ENCODE assay signal across 16 mouse cellular contexts in genomic region chr7:75309570-75309969, GRCm38 (mm10). TPM values are rescaled to one million over a fixed set of nuclear protein-coding genes. Genes with fewer than 3 reads are reported as not detected.
DNase-seq lines count a peak whose midpoint lies in the region; ATAC-seq and TF ChIP-seq lines count a peak whose summit lies in the region.
"Had no signal": no experiment of that assay in that cellular context is flagged by ENCODE, and none has a peak within 500 bp of the region (broad histone marks: within the 10 kb centered on the region; RNA-seq: fewer than 3 reads in every experiment).

No protein-coding gene starts in this region.

- H3K27me3 ChIP-seq in forebrain, embryonic 13.5 days = peaks cover 54% of the 10 kb centered on the region
- H3K27me3 ChIP-seq in forebrain, embryonic 11.5 days (ENCODE audit: control insufficient read depth, insufficient read depth, low read length) = peaks cover 25% of the 10 kb centered on the region; the same call in 1 of the 2 replicates
- peaks cover 54% of the 10 kb centered on the region for H3K27me3 ChIP-seq in midbrain, embryonic 12.5 days
- H3K27me3 ChIP-seq in midbrain, embryonic 16.5 days (ENCODE audit: control insufficient read depth, insufficient read depth, low read depth, low read length) = peaks cover 18% of the 10 kb centered on the region
- no peaks in the 10 kb centered on the region for H3K27me3 ChIP-seq in hindbrain, postnatal 0 days (ENCODE audit: insufficient read depth, low read length)
- H3K27me3 ChIP-seq in neural tube, embryonic 15.5 days (replicated peaks) = peaks cover 13% of the 10 kb centered on the region

- no peak for ATAC-seq in forebrain, embryonic 13.5 days
- no peak for ATAC-seq in forebrain, embryonic 11.5 days (replicated peaks; ENCODE audit: low FRiP score)
- ATAC-seq in midbrain, embryonic 12.5 days (ENCODE audit: low FRiP score, low read depth) = no peak
- ATAC-seq in midbrain, embryonic 16.5 days = no peak
- no peak for ATAC-seq in hindbrain, postnatal 0 days
- ATAC-seq in neural tube, embryonic 15.5 days (ENCODE audit: low FRiP score) = no peak
- ATAC-seq: liver, postnatal 0 days had no signal

- H3K4me1 ChIP-seq in forebrain, embryonic 13.5 days = peaks cover 16% of the 10 kb centered on the region
- peaks cover 4% of the 10 kb centered on the region for H3K4me1 ChIP-seq in forebrain, embryonic 11.5 days (replicated peaks; ENCODE audit: control insufficient read depth, insufficient read depth, low read length)
- H3K4me1 ChIP-seq in midbrain, embryonic 12.5 days = peaks cover 15% of the 10 kb centered on the region; the same call in 1 of the 2 replicates
- peaks cover 11% of the 10 kb centered on the region for H3K4me1 ChIP-seq in midbrain, embryonic 16.5 days (ENCODE audit: control insufficient read depth, insufficient read depth, low read length)
- no peaks in the 10 kb centered on the region; the same call in 1 of the 2 replicates for H3K4me1 ChIP-seq in hindbrain, postnatal 0 days (ENCODE audit: insufficient read depth, low read length)
- peaks cover 19% of the 10 kb centered on the region for H3K4me1 ChIP-seq in neural tube, embryonic 15.5 days

- peak overlapping the region; percentile 97; the same call in 1 of the 2 replicates for H3K4me2 ChIP-seq in forebrain, embryonic 13.5 days
- H3K4me2 ChIP-seq in forebrain, embryonic 11.5 days (ENCODE audit: low read depth, low read length, severe bottlenecking) = no peak overlapping the region
- peak overlapping the region; percentile 92; the same call in 1 of the 2 replicates for H3K4me2 ChIP-seq in midbrain, embryonic 12.5 days (replicated peaks)
- no peak overlapping the region for H3K4me2 ChIP-seq in midbrain, embryonic 16.5 days (ENCODE audit: low read length)
- peak overlapping the region; percentile 97; the same call in 1 of the 2 replicates for H3K4me2 ChIP-seq in hindbrain, postnatal 0 days (ENCODE audit: low read depth, low read length)
- H3K4me2 ChIP-seq in neural tube, embryonic 15.5 days = peak overlapping the region; percentile 97; the same call in 1 of the 2 replicates

- H3K9me3 ChIP-seq in forebrain, embryonic 13.5 days (replicated peaks) = no peaks in the 10 kb centered on the region
- H3K9me3 ChIP-seq in forebrain, embryonic 11.5 days (ENCODE audit: control insufficient read depth, low read length) = no peaks in the 10 kb centered on the region
- H3K9me3 ChIP-seq in midbrain, embryonic 12.5 days = no peaks in the 10 kb centered on the region
- no peaks in the 10 kb centered on the region for H3K9me3 ChIP-seq in midbrain, embryonic 16.5 days (replicated peaks; ENCODE audit: control insufficient read depth, low read length, poor library complexity, severe bottlenecking)
- H3K9me3 ChIP-seq in hindbrain, postnatal 0 days (ENCODE audit: low read length) = no peaks in the 10 kb centered on the region
- no peaks in the 10 kb centered on the region for H3K9me3 ChIP-seq in neural tube, embryonic 15.5 days (replicated peaks)
- H3K9me3 ChIP-seq: limb, embryonic 10.5 days had no signal

- 70% methylated on average over 8 of the region's 8 CpGs for whole genome bisulfite sequencing in forebrain, embryonic 13.5 days
- 74% methylated on average over 8 of the region's 8 CpGs for WGBS in forebrain, embryonic 11.5 days
- WGBS in midbrain, embryonic 12.5 days = 70% methylated on average over 8 of the region's 8 CpGs
- 72% methylated on average over 8 of the region's 8 CpGs for WGBS in midbrain, embryonic 16.5 days
- WGBS in hindbrain, postnatal 0 days = 85% methylated on average over 8 of the region's 8 CpGs
- WGBS in neural tube, embryonic 15.5 days = 77% methylated on average over 8 of the region's 8 CpGs

- H3K4me3 ChIP-seq in forebrain, embryonic 13.5 days = no peak overlapping the region
- H3K4me3 ChIP-seq in forebrain, embryonic 11.5 days (ENCODE audit: low read depth, low read length) = no peak overlapping the region
- no peak overlapping the region for H3K4me3 ChIP-seq in midbrain, embryonic 12.5 days
- no peak overlapping the region for H3K4me3 ChIP-seq in midbrain, embryonic 16.5 days (ENCODE audit: low read depth, low read length)
- H3K4me3 ChIP-seq in hindbrain, postnatal 0 days (ENCODE audit: low read length) = no peak overlapping the region
- H3K4me3 ChIP-seq in neural tube, embryonic 15.5 days (replicated peaks) = peak overlapping the region; percentile 55; the same call in 1 of the 2 replicates

- TF ChIP-seq CTCF in hindbrain, postnatal 0 days (IDR thresholded peaks at IDR 0.05; ENCODE audit: low read depth) = no peak

- no peak overlapping the region for H3K27ac ChIP-seq in forebrain, embryonic 13.5 days
- H3K27ac ChIP-seq in forebrain, embryonic 11.5 days (ENCODE audit: low read depth, low read length) = no peak overlapping the region
- no peak overlapping the region for H3K27ac ChIP-seq in midbrain, embryonic 12.5 days (replicated peaks)
- no peak overlapping the region for H3K27ac ChIP-seq in midbrain, embryonic 16.5 days (ENCODE audit: low read length)
- no peak overlapping the region for H3K27ac ChIP-seq in hindbrain, postnatal 0 days
- H3K27ac ChIP-seq in neural tube, embryonic 15.5 days (replicated peaks) = no peak overlapping the region
- H3K27ac ChIP-seq: limb, embryonic 10.5 days had no signal

- no peak for DNase-seq in forebrain, embryonic 11.5 days (ENCODE audit: low spot score)
- no peak for DNase-seq in hindbrain, postnatal 0 days (ENCODE audit: low spot score)
- DNase-seq in thymus, postnatal 36 days = no peak
- DNase-seq: gastrocnemius, postnatal 25 days; kidney, adult 9 months; liver, postnatal 0 days; lung, postnatal 10 days; spleen, adult 18-20 months had no signal

- no peak overlapping the region for H3K9ac ChIP-seq in forebrain, embryonic 13.5 days
- no peak overlapping the region for H3K9ac ChIP-seq in forebrain, embryonic 11.5 days (ENCODE audit: low read length)
- no peak overlapping the region for H3K9ac ChIP-seq in midbrain, embryonic 12.5 days (replicated peaks)
- no peak overlapping the region for H3K9ac ChIP-seq in midbrain, embryonic 16.5 days (ENCODE audit: low read depth, low read length)
- no peak overlapping the region for H3K9ac ChIP-seq in hindbrain, postnatal 0 days (replicated peaks; ENCODE audit: low read length)
- peak overlapping the region; percentile 49; the same call in 1 of the 2 replicates for H3K9ac ChIP-seq in neural tube, embryonic 15.5 days (replicated peaks)
- H3K9ac ChIP-seq: liver, postnatal 0 days had no signal

- no peaks in the 10 kb centered on the region for H3K36me3 ChIP-seq in forebrain, embryonic 13.5 days (ENCODE audit: poor library complexity, severe bottlenecking)
- no peaks in the 10 kb centered on the region for H3K36me3 ChIP-seq in forebrain, embryonic 11.5 days (ENCODE audit: control insufficient read depth, insufficient read depth, low read length)
- H3K36me3 ChIP-seq in midbrain, embryonic 12.5 days = no peaks in the 10 kb centered on the region
- no peaks in the 10 kb centered on the region for H3K36me3 ChIP-seq in midbrain, embryonic 16.5 days (ENCODE audit: control insufficient read depth, insufficient read depth, low read length)
- H3K36me3 ChIP-seq in hindbrain, postnatal 0 days (ENCODE audit: insufficient read depth, low read length) = no peaks in the 10 kb centered on the region
- H3K36me3 ChIP-seq in neural tube, embryonic 15.5 days = no peaks in the 10 kb centered on the region
- H3K36me3 ChIP-seq: limb, embryonic 10.5 days had no signal

RNA-seq across cellular contexts. Expression of gene Sv2b, which starts 0.5 kb away (rescaled TPM):
- 5.7 and 6.0 TPM in 2 replicates for polyA plus RNA-seq in forebrain, embryonic 13.5 days (2015; fragmentation: Nextera tagmentation; extraction: Ambion mirVana)
- 2.5 TPM in 2 replicates for polyA plus RNA-seq in forebrain, embryonic 11.5 days (2014; fragmentation: Nextera tagmentation; extraction: Ambion mirVana)
- polyA plus RNA-seq in midbrain, embryonic 12.5 days (2016; fragmentation: Nextera tagmentation; extraction: Ambion mirVana) = 2.2 and 2.7 TPM in 2 replicates
- 9.9 and 10.4 TPM in 2 replicates for polyA plus RNA-seq in midbrain, embryonic 16.5 days (2015; fragmentation: Nextera tagmentation; extraction: Ambion mirVana)
- total RNA-seq in hindbrain, postnatal 0 days (2014; rRNA removed) = 55.7 and 57.7 TPM in 2 replicates
- polyA plus RNA-seq in hindbrain, postnatal 0 days (2015; fragmentation: Nextera tagmentation; extraction: Ambion mirVana) = 21.6 and 21.8 TPM in 2 replicates
- 17.9 and 20.2 TPM in 2 replicates for polyA plus RNA-seq in neural tube, embryonic 15.5 days (2015; fragmentation: Nextera tagmentation; extraction: Ambion mirVana)
- total RNA-seq: hematopoietic stem cell, adult 5-6 weeks; megakaryocyte progenitor cell, adult 5-6 weeks had no signal
- polyA plus RNA-seq: liver, adult 2 months; liver, postnatal 0 days had no signal

Comparison
In these comparisons a context has a peak if more than half of its experiments do, and no peak if none do; other contexts are left out.
1. H3K4me2 ChIP-seq: peak in forebrain, embryonic 13.5 days (single experiment), midbrain, embryonic 12.5 days (single experiment), hindbrain, postnatal 0 days (single experiment) and neural tube, embryonic 15.5 days (single experiment); none in forebrain, embryonic 11.5 days (single experiment) and midbrain, embryonic 16.5 days (single experiment).